Mouse (Mus musculus) hindbrain, embryonic 16.5 days (tissue): ENCODE measurements around the gene Slc13a3. TPM values are rescaled to one million over a fixed set of nuclear protein-coding genes. Genes with fewer than 3 reads are reported as not detected.
A peak's percentile ranks its signal among the peaks of the same experiment; 100 is the strongest.

Experiments
- ATAC-seq: fragments of 200-750 bp; cut with Nextera tagmentation; 2 replicates; pipeline ENCODE4 v1.8.0; 2017; ENCODE audit warnings: moderate TSS enrichment, moderate library complexity
- H3K27ac ChIP-seq: fragments of 300-500 bp; sonication (generic); 2 replicates; pipeline ENCODE4 v1.5.1; 2014; ENCODE audit warnings: low read depth, mild to moderate bottlenecking, control low read depth, low read length, moderate library complexity
- H3K27me3 ChIP-seq: fragments of 300-500 bp; sonication (generic); replicated peaks from 2 replicates; pipeline ENCODE4 v1.6.1; 2014; ENCODE audit warnings: low read length; ENCODE audit not compliant: control insufficient read depth, insufficient read depth
- H3K36me3 ChIP-seq: fragments of 300-500 bp; sonication (generic); 2 replicates; pipeline ENCODE4 v1.6.1; 2014; ENCODE audit warnings: mild to moderate bottlenecking, low read length, moderate library complexity, mixed read lengths; ENCODE audit not compliant: control insufficient read depth, insufficient read depth
- H3K4me1 ChIP-seq: fragments of 300-500 bp; sonication (generic); 2 replicates; pipeline ENCODE4 v1.6.1; 2014; ENCODE audit warnings: low read depth, low read length; ENCODE audit not compliant: control insufficient read depth, insufficient read depth
- H3K4me2 ChIP-seq: fragments of 300-500 bp; sonication (generic); 2 replicates; pipeline ENCODE4 v1.6.1; 2014; ENCODE audit warnings: mild to moderate bottlenecking, low read length, control low read depth, moderate library complexity
- H3K4me3 ChIP-seq: fragments of 300-500 bp; sonication (generic); 2 replicates; pipeline ENCODE4 v1.5.1; 2014; ENCODE audit warnings: mild to moderate bottlenecking, low read length, control low read depth, moderate library complexity
- H3K9ac ChIP-seq: fragments of 300-500 bp; sonication (generic); 2 replicates; pipeline ENCODE4 v1.6.1; 2014; ENCODE audit warnings: low read depth, mild to moderate bottlenecking, control low read depth, low read length, moderate library complexity
- H3K9me3 ChIP-seq: fragments of 300-500 bp; sonication (generic); 2 replicates; pipeline ENCODE4 v1.6.1; 2014; ENCODE audit warnings: mild to moderate bottlenecking, low read length, moderate library complexity; ENCODE audit not compliant: control insufficient read depth
- WGBS: fragments of 180-500 bp; shearing (Covaris S2); extraction: QIAGEN DNeasy Blood & Tissue Kit; methylation state at CpG from one replicate; pipeline ENCODE4 v1.1.7; 2014; 5-methylcytosine and 5-hydroxymethylcytosine counted together
- polyA plus RNA-seq: library from polyadenylated mRNA; unstranded; fragments of >200 nt; fragmentation: Nextera tagmentation; extraction: Ambion mirVana; gene quantifications from 2 replicates; pipeline ENCODE4 v1.2.1, GENCODE M21; 2015

Gene Slc13a3
- polyA plus RNA-seq, 1 experiment from 2014 or later = 11.7 TPM

DNA sequence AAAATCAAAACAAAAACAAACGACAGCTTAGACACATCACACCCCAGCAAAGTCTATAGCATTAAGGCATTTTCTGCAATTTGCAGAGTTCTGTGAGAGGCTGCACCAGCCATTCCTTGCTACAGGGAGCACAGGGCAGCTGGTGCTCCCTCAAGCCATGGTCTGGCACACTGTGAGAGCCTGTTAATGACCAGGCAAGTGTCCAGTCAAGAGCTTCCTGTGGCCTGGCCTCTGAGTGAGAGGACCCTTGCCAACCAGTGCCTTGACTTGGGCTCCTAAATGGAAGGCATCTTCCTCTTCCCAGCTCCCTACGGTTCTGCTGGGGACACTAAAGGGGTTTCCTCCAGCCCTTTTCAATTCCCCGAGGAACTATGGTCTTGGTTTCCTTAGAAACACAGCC, 59.1 kb downstream of the Slc13a3 start:
- peaks cover 5% of the 10 kb centered on the region for H3K4me1 ChIP-seq
- no peaks in the 10 kb centered on the region for H3K9me3 ChIP-seq
- ATAC-seq = no peak
- H3K36me3 ChIP-seq = no peaks in the 10 kb centered on the region
- H3K4me2 ChIP-seq = no peak overlapping the region
- H3K27ac ChIP-seq = no peak overlapping the region
- H3K9ac ChIP-seq = no peak overlapping the region
- no peak overlapping the region for H3K4me3 ChIP-seq
- 47% methylated on average over 3 of the region's 3 CpGs for WGBS
- no peaks in the 10 kb centered on the region for H3K27me3 ChIP-seq

DNA sequence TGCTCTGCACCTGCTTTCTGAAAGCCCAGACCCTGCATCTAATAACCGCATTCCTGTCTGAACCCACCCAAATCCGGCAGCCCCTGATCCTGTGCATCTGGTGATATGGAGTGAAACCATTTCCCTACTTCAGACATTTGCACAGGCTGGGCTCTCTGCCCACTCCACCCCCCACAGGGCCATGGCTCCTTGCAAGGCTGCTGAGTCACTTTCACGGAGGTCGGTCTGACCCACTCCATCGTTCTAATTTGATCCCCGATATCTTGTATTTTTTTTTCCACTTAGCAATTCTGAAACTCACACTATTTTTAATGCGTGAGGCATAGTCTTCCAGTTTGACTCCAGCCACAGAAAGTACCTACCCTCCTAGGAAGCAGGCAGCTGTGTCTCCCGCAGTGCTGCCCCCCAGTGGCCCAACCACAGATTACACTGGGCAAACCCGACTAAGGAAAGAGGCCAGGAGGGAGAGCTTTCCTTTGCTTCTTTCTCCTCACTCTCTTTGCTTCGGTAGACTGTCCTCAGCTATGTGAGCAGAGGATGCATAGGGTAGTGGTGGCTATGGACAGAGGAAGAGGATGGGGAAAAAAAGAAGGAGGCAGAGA, 65.2 kb downstream of the Slc13a3 start:
- H3K9me3 ChIP-seq = no peaks in the 10 kb centered on the region
- ATAC-seq = no peak
- no peak overlapping the region for H3K27ac ChIP-seq
- no peak overlapping the region for H3K4me3 ChIP-seq
- H3K36me3 ChIP-seq = no peaks in the 10 kb centered on the region
- H3K9ac ChIP-seq = no peak overlapping the region
- H3K4me1 ChIP-seq = 0 out of 2 replicates have a peak, but pooled peaks cover 3% of the 10 kb centered on the region
- H3K27me3 ChIP-seq = no peaks in the 10 kb centered on the region
- H3K4me2 ChIP-seq = no peak overlapping the region
- WGBS = 39% methylated on average over 10 of the region's 10 CpGs

DNA sequence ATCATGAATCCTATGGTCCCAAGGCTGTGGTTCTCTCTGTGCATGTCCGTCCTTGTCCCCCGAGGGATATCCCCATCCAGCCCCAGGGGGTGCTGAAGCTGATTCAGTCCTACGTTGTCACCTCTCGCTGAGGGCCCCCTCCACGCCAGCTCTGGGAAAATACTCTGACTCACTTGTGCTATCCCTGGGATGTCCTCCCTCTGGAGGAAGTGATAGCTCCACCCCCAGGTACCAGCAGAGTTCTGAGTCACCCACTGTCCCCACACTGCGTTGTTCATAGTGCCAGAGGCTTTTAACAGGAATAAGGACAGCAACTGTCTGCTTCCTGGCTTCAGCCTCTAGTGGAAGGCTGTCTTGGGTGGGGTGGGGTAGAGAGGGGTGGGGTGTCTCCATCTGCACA, 67.7 kb downstream of the Slc13a3 start:
- Histone ChIP-seq H3K27me3 (no peaks in the 10 kb centered on the region), H3K27ac (no peak overlapping the region), H3K9me3 (no peaks in the 10 kb centered on the region), H3K4me1 (0 out of 2 replicates have a peak, but pooled peaks cover 3% of the 10 kb centered on the region), H3K9ac (no peak overlapping the region), H3K4me3 (no peak overlapping the region), H3K36me3 (no peaks in the 10 kb centered on the region), H3K4me2 (no peak overlapping the region)
- 66% methylated on average over 6 of the region's 6 CpGs for WGBS
- ATAC-seq = no peak

DNA sequence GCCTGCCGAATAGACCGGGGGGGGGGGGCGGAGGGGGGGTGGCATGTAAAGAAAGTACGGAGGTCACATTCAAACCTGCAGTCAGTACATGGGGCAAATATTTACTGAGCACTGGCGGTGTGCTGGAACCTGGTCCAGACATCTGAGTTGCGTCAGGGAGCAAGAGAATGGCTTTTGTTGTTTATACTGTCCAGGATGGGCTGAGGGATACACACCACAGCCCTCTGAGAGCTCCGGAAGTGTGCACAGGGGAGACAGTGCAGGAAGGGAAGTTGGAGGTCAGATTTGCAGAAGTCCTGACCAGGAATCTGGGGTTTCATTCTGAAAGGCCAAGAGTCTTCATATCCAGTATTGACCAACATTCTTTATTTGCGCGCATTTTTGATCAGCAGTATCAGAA, 68.1 kb downstream of the Slc13a3 start:
- ATAC-seq = no peak
- Histone ChIP-seq H3K4me2 (no peak overlapping the region), H3K4me3 (no peak overlapping the region), H3K9me3 (no peaks in the 10 kb centered on the region), H3K27me3 (no peaks in the 10 kb centered on the region), H3K36me3 (no peaks in the 10 kb centered on the region), H3K9ac (no peak overlapping the region), H3K4me1 (0 out of 2 replicates have a peak, but pooled peaks cover 3% of the 10 kb centered on the region), H3K27ac (no peak overlapping the region)
- WGBS = 74% methylated on average over 9 of the region's 9 CpGs

DNA sequence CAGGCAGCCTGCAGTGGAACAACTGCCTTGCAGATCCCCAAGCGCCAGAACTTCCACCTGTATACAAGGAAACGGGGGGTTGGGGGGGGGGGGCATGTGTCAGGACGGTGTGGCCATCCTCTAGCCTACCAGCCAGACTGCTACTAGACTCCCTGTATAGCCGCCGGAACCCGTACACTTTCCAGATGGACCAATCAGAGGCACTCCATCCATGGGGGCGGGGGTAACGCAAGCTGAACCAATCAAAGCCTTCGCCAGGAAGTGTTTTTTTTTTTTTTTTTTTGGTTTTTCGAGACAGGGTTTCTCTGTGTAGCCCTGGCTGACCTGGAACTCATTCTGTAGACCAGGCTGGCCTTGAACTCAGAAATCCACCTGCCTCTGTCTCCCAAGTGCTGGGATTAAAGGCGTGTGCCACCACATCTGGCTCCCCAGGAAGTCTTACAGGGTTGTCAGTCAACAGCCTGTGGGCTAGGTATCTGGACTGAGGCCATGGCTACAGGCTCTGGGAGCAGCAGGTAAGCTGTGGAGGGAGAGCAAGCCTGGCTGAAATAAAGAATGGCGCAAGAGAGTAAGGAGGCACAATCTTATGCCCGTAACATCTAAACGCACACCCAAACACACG, 74.8 kb downstream of the Slc13a3 start:
- H3K4me2 ChIP-seq = no peak overlapping the region
- H3K36me3 ChIP-seq = no peaks in the 10 kb centered on the region
- H3K4me1 ChIP-seq = peaks cover 9% of the 10 kb centered on the region; the same call in 1 of the 2 replicates
- H3K27me3 ChIP-seq = no peaks in the 10 kb centered on the region
- H3K9me3 ChIP-seq = no peaks in the 10 kb centered on the region
- no peak overlapping the region for H3K27ac ChIP-seq
- no peak overlapping the region for H3K9ac ChIP-seq
- 0 out of 2 replicates have a peak, but pooled peaks have one; percentile 41 for ATAC-seq
- WGBS = 65% methylated on average over 15 of the region's 15 CpGs
- H3K4me3 ChIP-seq = no peak overlapping the region

DNA sequence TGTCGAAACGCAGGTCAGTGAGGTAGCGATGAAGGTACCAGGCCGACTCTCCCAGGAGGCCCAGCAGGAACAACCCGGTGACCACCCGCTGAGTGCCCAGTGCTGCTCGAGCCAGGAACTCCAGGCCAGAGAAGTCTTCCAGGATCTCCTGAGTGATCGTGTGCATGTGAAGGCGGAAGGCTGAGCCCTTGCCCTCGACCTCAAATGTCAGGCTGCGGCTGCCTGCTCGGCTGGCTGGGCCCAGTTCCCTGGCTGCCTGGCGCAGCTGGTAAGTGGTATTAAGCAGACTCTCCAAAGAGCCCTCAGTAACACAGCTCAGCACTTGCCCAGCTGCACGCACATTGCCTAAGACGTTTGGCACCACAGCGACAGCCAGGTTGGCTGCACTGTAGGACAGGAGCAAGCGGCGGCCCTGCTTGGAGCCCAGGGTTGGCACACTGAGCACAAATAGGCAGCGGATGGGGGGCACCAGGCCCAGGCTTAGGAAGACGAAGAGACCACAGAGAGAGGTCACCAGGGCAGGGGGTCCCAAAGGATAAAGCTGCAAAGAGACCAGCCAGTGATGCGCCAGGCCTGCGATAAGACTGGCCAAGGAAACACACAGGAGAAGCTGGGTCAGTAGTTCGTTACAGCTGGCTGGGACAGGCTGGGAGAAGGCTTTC, 75.4 kb downstream of the Slc13a3 start:
- H3K4me1 ChIP-seq = peaks cover 9% of the 10 kb centered on the region; the same call in 1 of the 2 replicates

DNA sequence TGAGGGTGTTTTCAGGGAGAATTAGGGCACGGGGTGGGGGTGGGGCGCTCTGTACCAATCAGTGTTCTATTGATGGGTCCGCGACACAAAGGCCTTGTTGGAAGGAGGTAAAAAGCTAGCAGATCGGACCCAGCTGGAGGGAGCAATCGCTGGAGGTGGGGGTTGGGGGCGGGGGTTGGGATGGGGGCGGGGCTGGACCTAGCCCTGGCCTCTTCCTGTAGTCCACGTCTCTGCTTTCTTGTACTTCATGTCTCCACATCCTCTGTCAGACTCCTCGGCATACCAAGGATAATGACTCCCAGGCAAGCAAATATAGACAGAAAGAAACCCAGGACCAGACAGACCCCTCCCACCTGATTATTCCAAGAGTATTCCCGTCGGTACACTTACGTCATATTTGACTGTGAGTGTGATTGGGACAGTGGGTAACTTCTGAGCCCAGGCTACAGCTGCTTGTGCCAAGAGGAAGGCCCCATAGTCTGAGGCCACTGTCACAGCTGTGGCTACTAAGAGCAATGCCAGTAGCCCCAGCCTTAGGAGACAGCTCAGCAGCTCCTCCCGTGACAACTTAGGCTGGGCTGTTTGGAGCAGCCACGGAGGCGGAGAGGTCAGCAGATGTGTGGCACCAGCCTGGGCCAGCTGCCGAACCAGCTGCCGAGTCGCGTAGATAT, 76.1 kb downstream of the Slc13a3 start:
- Histone ChIP-seq H3K4me3 (no peak overlapping the region), H3K9ac (no peak overlapping the region), H3K36me3 (no peaks in the 10 kb centered on the region), H3K9me3 (no peaks in the 10 kb centered on the region), H3K27ac (0 out of 2 replicates have a peak overlapping the region, but pooled peaks have one; percentile 39), H3K4me1 (peaks cover 9% of the 10 kb centered on the region; the same call in 1 of the 2 replicates), H3K27me3 (no peaks in the 10 kb centered on the region), H3K4me2 (no peak overlapping the region)
- ATAC-seq = no peak
- 39% methylated on average over 20 of the region's 20 CpGs for WGBS

More for the DNA sequence above, 75.4 kb downstream of the Slc13a3 start:
- Histone ChIP-seq H3K27ac (0 out of 2 replicates have a peak overlapping the region, but pooled peaks have one; percentile 39), H3K27me3 (no peaks in the 10 kb centered on the region), H3K9ac (peak overlapping the region; percentile 5; the same call in 1 of the 2 replicates), H3K4me2 (no peak overlapping the region), H3K9me3 (no peaks in the 10 kb centered on the region), H3K4me3 (no peak overlapping the region), H3K36me3 (no peaks in the 10 kb centered on the region)
- whole genome bisulfite sequencing = 51% methylated on average over 23 of the region's 23 CpGs
- peak; percentile 60; the same call in 1 of the 2 replicates for ATAC-seq

DNA sequence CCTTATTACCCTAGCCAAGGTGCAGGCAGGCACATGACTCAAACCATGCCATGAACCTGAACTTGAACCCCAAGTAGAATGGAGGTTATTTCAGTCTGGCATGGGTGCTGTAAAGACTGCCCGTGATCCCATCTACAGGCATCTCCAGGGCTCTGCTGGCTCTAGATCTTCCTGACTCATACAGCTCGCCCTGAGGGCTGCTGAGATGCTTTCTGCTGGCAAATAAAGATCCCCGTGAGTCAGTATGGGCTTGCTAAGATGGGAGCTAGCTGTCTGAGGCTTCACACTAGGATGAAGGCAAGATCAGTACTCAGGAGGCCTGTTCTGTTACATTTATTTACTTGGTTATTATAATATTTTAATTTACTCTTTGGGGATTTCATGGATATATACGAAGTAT, 80.9 kb downstream of the Slc13a3 start:
- H3K27me3 ChIP-seq = no peaks in the 10 kb centered on the region
- WGBS = 93% methylated on average over 4 of the region's 4 CpGs

DNA sequence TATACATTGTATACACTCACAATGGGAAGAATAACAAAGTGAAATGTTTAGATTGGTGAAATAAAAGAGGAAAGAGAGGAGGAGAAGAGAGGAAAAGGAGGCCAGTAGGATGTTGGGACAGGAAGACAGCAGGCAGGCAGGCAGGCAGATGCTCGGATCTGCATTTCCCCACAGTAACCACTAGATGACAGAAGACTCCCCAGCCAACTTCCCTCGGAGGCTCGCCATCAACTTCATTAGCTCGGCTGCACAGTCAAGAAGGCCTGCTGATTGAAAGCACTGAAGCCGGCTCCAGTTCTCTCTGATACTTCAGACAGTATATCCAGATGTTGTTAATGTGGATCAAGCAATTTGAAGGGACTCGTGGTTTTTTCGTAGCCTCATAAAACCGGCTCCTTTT, 81.5 kb downstream of the Slc13a3 start:
- H3K4me2 ChIP-seq = no peak overlapping the region
- whole genome bisulfite sequencing = 16% methylated on average over 8 of the region's 8 CpGs
- no peaks in the 10 kb centered on the region for H3K9me3 ChIP-seq
- no peaks in the 10 kb centered on the region for H3K27me3 ChIP-seq
- H3K4me3 ChIP-seq = no peak overlapping the region
- H3K4me1 ChIP-seq = peaks cover 6% of the 10 kb centered on the region
- H3K36me3 ChIP-seq = no peaks in the 10 kb centered on the region
- ATAC-seq = peak; percentile 22; the same call in 1 of the 2 replicates
- no peak overlapping the region for H3K27ac ChIP-seq
- H3K9ac ChIP-seq = no peak overlapping the region

More for the DNA sequence above, 80.9 kb downstream of the Slc13a3 start:
- Histone ChIP-seq H3K9me3 (no peaks in the 10 kb centered on the region), H3K4me2 (no peak overlapping the region), H3K9ac (no peak overlapping the region), H3K27ac (no peak overlapping the region), H3K36me3 (no peaks in the 10 kb centered on the region), H3K4me3 (no peak overlapping the region), H3K4me1 (0 out of 2 replicates have a peak, but pooled peaks cover under 1% of the 10 kb centered on the region)
- no peak for ATAC-seq
